Mouse (Mus musculus): ENCODE results near the gene Rps3a1. TPM values are rescaled to one million over a fixed set of nuclear protein-coding genes. Genes with fewer than 3 reads are reported as not detected.

Gene Rps3a1
- polyA plus RNA-seq (2012): 18.2 and 77.7 TPM in 2 replicates

GRCm38 (mm10) chr3:86142263-86142933 is at the start of gene Rps3a1:
Gene Rps3a1, minus strand, starts transcription at chr3:86142702.
- no peak for TF ChIP-seq GATA1 (IDR thresholded peaks at IDR 0.05; ENCODE audit: low read length)

- no peak for TF ChIP-seq GATA1 (IDR thresholded peaks at IDR 0.05; ENCODE audit: low read length)
Measured at GRCm38 (mm10) chr3:86187736-86188389, 45.4 kb upstream of the Rps3a1 start.

GRCm38 (mm10) chr3:86184546-86184945 is 42.0 kb upstream of the Rps3a1 start:
- no peak for TF ChIP-seq GATA1 (IDR thresholded peaks at IDR 0.05; ENCODE audit: low read length)

- no peak for TF ChIP-seq GATA1 (IDR thresholded peaks at IDR 0.05; ENCODE audit: low read length)
Measured at GRCm38 (mm10) chr3:86181107-86181506, 38.6 kb upstream of the Rps3a1 start.

- TF ChIP-seq GATA1 (IDR thresholded peaks at IDR 0.05; ENCODE audit: low read length): no peak
Measured at GRCm38 (mm10) chr3:86179714-86180113, 37.2 kb upstream of the Rps3a1 start.

- no peak for TF ChIP-seq GATA1 (IDR thresholded peaks at IDR 0.05; ENCODE audit: low read length)
Measured at GRCm38 (mm10) chr3:86168841-86169425, 26.4 kb upstream of the Rps3a1 start.

- no peak for TF ChIP-seq GATA1 (IDR thresholded peaks at IDR 0.05; ENCODE audit: low read length)
Measured at GRCm38 (mm10) chr3:86149521-86149920, 7.0 kb upstream of the Rps3a1 start.

GRCm38 (mm10) chr3:86149063-86149462 is 6.6 kb upstream of the Rps3a1 start:
- TF ChIP-seq GATA1 (IDR thresholded peaks at IDR 0.05; ENCODE audit: low read length): no peak

GRCm38 (mm10) chr3:86143343-86143742 is 841 bp upstream of the Rps3a1 start:
- TF ChIP-seq GATA1 (IDR thresholded peaks at IDR 0.05; ENCODE audit: low read length): no peak

GRCm38 (mm10) chr3:86142934-86143317 is 424 bp upstream of the Rps3a1 start:
- TF ChIP-seq GATA1 (IDR thresholded peaks at IDR 0.05; ENCODE audit: low read length): no peak

- TF ChIP-seq GATA1 (IDR thresholded peaks at IDR 0.05; ENCODE audit: low read length): no peak
Measured at GRCm38 (mm10) chr3:86141886-86142262, 628 bp downstream of the Rps3a1 start.

- TF ChIP-seq GATA1 (IDR thresholded peaks at IDR 0.05; ENCODE audit: low read length): no peak
Measured at GRCm38 (mm10) chr3:86141366-86141765, 1.1 kb downstream of the Rps3a1 start.

GRCm38 (mm10) chr3:86139660-86140059 is 2.8 kb downstream of the Rps3a1 start:
- TF ChIP-seq GATA1 (IDR thresholded peaks at IDR 0.05; ENCODE audit: low read length): no peak

- no peak for TF ChIP-seq GATA1 (IDR thresholded peaks at IDR 0.05; ENCODE audit: low read length)
Measured at GRCm38 (mm10) chr3:86136936-86137574, 5.4 kb downstream of the Rps3a1 start.

GRCm38 (mm10) chr3:86135886-86136563 is 6.5 kb downstream of the Rps3a1 start:
- TF ChIP-seq GATA1 (IDR thresholded peaks at IDR 0.05; ENCODE audit: low read length): peak; percentile 5
